ENCODE assay signal across 28 mouse cellular contexts in genomic region chr10:86034007-86034728, GRCm38 (mm10). TPM values are rescaled to one million over a fixed set of nuclear protein-coding genes. Genes with fewer than 3 reads are reported as not detected.
DNase-seq lines count a peak whose midpoint lies in the region; ATAC-seq and TF ChIP-seq lines count a peak whose summit lies in the region.
"Had no signal": no experiment of that assay in that cellular context is flagged by ENCODE, and none has a peak within 500 bp of the region (broad histone marks: within the 10 kb centered on the region; RNA-seq: fewer than 3 reads in every experiment).

No protein-coding gene starts in this region.

- no peak overlapping the region for H3K4me3 ChIP-seq in intestine, embryonic 15.5 days (replicated peaks)
- no peak overlapping the region for H3K4me3 ChIP-seq in intestine, postnatal 0 days (ENCODE audit: low read depth, low read length)
- H3K4me3 ChIP-seq in liver, embryonic 16.5 days (ENCODE audit: low read depth, low read length): no peak overlapping the region
- H3K4me3 ChIP-seq: embryonic facial prominence, embryonic 12.5 days; heart, embryonic 12.5 days; hindbrain, embryonic 10.5 days; liver, embryonic 13.5 days; midbrain, embryonic 13.5 days; neural tube, embryonic 12.5 days had no signal

- H3K9ac ChIP-seq in intestine, embryonic 15.5 days: no peak overlapping the region
- H3K9ac ChIP-seq in intestine, postnatal 0 days (ENCODE audit: low read depth, low read length): no peak overlapping the region
- H3K9ac ChIP-seq in liver, embryonic 16.5 days (ENCODE audit: low read depth, low read length): no peak overlapping the region
- H3K9ac ChIP-seq: embryonic facial prominence, embryonic 12.5 days; heart, embryonic 12.5 days; liver, embryonic 13.5 days; midbrain, embryonic 13.5 days; neural tube, embryonic 12.5 days had no signal

- H3K4me1 ChIP-seq in intestine, embryonic 15.5 days (replicated peaks): no peaks in the 10 kb centered on the region
- no peaks in the 10 kb centered on the region for H3K4me1 ChIP-seq in intestine, postnatal 0 days (replicated peaks; ENCODE audit: control insufficient read depth, insufficient read depth, low read length)
- no peaks in the 10 kb centered on the region for H3K4me1 ChIP-seq in liver, embryonic 16.5 days (ENCODE audit: control insufficient read depth, low read depth, low read length)
- H3K4me1 ChIP-seq: heart, embryonic 12.5 days; hindbrain, embryonic 10.5 days; midbrain, embryonic 13.5 days; neural tube, embryonic 12.5 days had no signal

- peak; percentile 42; the same call in 1 of the 2 replicates for ATAC-seq in intestine, embryonic 15.5 days
- no peak for ATAC-seq in intestine, postnatal 0 days
- ATAC-seq in liver, embryonic 16.5 days (ENCODE audit: low read depth): peak; percentile 55
- ATAC-seq: activated CD4-positive, CD25-positive, alpha-beta regulatory T cell, adult 4 months; hindbrain, postnatal 0 days; midbrain, embryonic 13.5 days had no signal

- H3K4me2 ChIP-seq in intestine, embryonic 15.5 days (replicated peaks): no peak overlapping the region
- H3K4me2 ChIP-seq in intestine, postnatal 0 days (replicated peaks; ENCODE audit: low read depth): no peak overlapping the region
- H3K4me2 ChIP-seq in liver, embryonic 16.5 days (ENCODE audit: low read depth, low read length): no peak overlapping the region
- H3K4me2 ChIP-seq: embryonic facial prominence, embryonic 12.5 days; heart, embryonic 12.5 days; liver, embryonic 13.5 days; midbrain, embryonic 13.5 days; neural tube, embryonic 12.5 days had no signal

- H3K9me3 ChIP-seq in intestine, embryonic 15.5 days: no peaks in the 10 kb centered on the region
- H3K9me3 ChIP-seq in intestine, postnatal 0 days (ENCODE audit: control insufficient read depth): no peaks in the 10 kb centered on the region
- no peaks in the 10 kb centered on the region for H3K9me3 ChIP-seq in liver, embryonic 16.5 days (replicated peaks; ENCODE audit: control insufficient read depth, low read length)
- H3K9me3 ChIP-seq: embryonic facial prominence, embryonic 12.5 days; heart, embryonic 12.5 days; hindbrain, embryonic 10.5 days; liver, embryonic 13.5 days; midbrain, embryonic 13.5 days; neural tube, embryonic 12.5 days had no signal

- H3K27ac ChIP-seq in intestine, embryonic 15.5 days: no peak overlapping the region
- no peak overlapping the region for H3K27ac ChIP-seq in intestine, postnatal 0 days (ENCODE audit: low read depth, low read length)
- 0 out of 2 replicates have a peak overlapping the region, but pooled peaks have one; percentile 25 for H3K27ac ChIP-seq in liver, embryonic 16.5 days (ENCODE audit: low read length)
- H3K27ac ChIP-seq: hindbrain, embryonic 10.5 days; hindbrain, postnatal 0 days; liver, embryonic 13.5 days; midbrain, embryonic 13.5 days; neural tube, embryonic 12.5 days had no signal

- no peak for DNase-seq in liver
- peak; percentile 18 for DNase-seq in skeletal muscle tissue, adult 2 months (ENCODE audit: low read depth, low spot score)
- DNase-seq in testis, postnatal 10 days (ENCODE audit: low spot score): peak; percentile 55
- DNase-seq in ovary, postnatal 36 days (ENCODE audit: low spot score): no peak
- DNase-seq: adrenal gland, postnatal 10 days; B cell, adult 2 months; cerebellum, adult 2 months; cerebellum, postnatal 25 days; heart, postnatal 10 days; kidney, adult 18-20 months; kidney, postnatal 4 days; liver, embryonic 13.5 days; lung, postnatal 14 days; retina, postnatal 1 day; right cerebral cortex, postnatal 25 days; thymus, postnatal 36 days had no signal

- H3K36me3 ChIP-seq in intestine, embryonic 15.5 days: peaks cover 5% of the 10 kb centered on the region; the same call in 1 of the 2 replicates
- H3K36me3 ChIP-seq in intestine, postnatal 0 days (ENCODE audit: control insufficient read depth, insufficient read depth): peaks cover 41% of the 10 kb centered on the region
- H3K36me3 ChIP-seq in liver, embryonic 16.5 days (ENCODE audit: control insufficient read depth, insufficient read depth): peaks cover 60% of the 10 kb centered on the region

- WGBS in intestine, embryonic 15.5 days: 63% methylated on average over 2 of the region's 2 CpGs
- WGBS in intestine, postnatal 0 days: 73% methylated on average over 2 of the region's 2 CpGs
- 83% methylated on average over 2 of the region's 2 CpGs for WGBS in liver, embryonic 16.5 days (ENCODE audit: insufficient replicate concordance)

- H3K27me3 ChIP-seq in intestine, embryonic 15.5 days (replicated peaks): no peaks in the 10 kb centered on the region
- no peaks in the 10 kb centered on the region for H3K27me3 ChIP-seq in intestine, postnatal 0 days (replicated peaks; ENCODE audit: control insufficient read depth, insufficient read depth, low read length)
- no peaks in the 10 kb centered on the region for H3K27me3 ChIP-seq in liver, embryonic 16.5 days (ENCODE audit: control insufficient read depth, insufficient read depth, low read depth, low read length)
- H3K27me3 ChIP-seq: CH12.LX; embryonic facial prominence, embryonic 12.5 days; heart, embryonic 12.5 days; liver, embryonic 13.5 days; midbrain, embryonic 13.5 days; neural tube, embryonic 12.5 days had no signal

- no peak for TF ChIP-seq CTCF in intestine, postnatal 0 days (IDR thresholded peaks at IDR 0.05; ENCODE audit: low read depth)

RNA-seq across cellular contexts. Expression of gene Fbxo7, which starts 12.4 kb away (rescaled TPM):
- polyA plus RNA-seq in intestine, embryonic 15.5 days (2015; fragmentation: Nextera tagmentation; extraction: Ambion mirVana): 29.5 and 30.0 TPM in 2 replicates
- polyA plus RNA-seq in intestine, postnatal 0 days (2015; fragmentation: Nextera tagmentation; extraction: Ambion mirVana): 28.6 and 33.5 TPM in 2 replicates
- polyA plus RNA-seq in liver, embryonic 16.5 days (2015; fragmentation: Nextera tagmentation; extraction: Ambion mirVana): 60.6 and 64.8 TPM in 2 replicates

RNA-seq across cellular contexts. Expression of gene Bpifc, which starts 22.5 kb away (rescaled TPM):
- 0.11 TPM in 2 replicates for polyA plus RNA-seq in intestine, embryonic 15.5 days (2015; fragmentation: Nextera tagmentation; extraction: Ambion mirVana)
- polyA plus RNA-seq in intestine, postnatal 0 days (2015; fragmentation: Nextera tagmentation; extraction: Ambion mirVana): not detected in 2 replicates
- 0.04 TPM in 1 of 2 replicates, not detected in the other for polyA plus RNA-seq in liver, embryonic 16.5 days (2015; fragmentation: Nextera tagmentation; extraction: Ambion mirVana)
- polyA plus RNA-seq: embryonic facial prominence, embryonic 12.5 days; forebrain, embryonic 11.5 days; heart, embryonic 12.5 days; liver, embryonic 13.5 days; midbrain, embryonic 13.5 days; neural tube, embryonic 12.5 days had no signal

Comparison
In these comparisons a context has a peak if more than half of its experiments do, and no peak if none do; other contexts are left out.
1. DNase-seq: peak in skeletal muscle tissue, adult 2 months (single experiment) and testis, postnatal 10 days (single experiment); none in liver (single experiment) and ovary, postnatal 36 days (single experiment).